Mouse (Mus musculus) myocyte (in vitro differentiated cells): ENCODE data around the gene Foxc2. TPM values are rescaled to one million over a fixed set of nuclear protein-coding genes. Genes with fewer than 3 reads are reported as not detected.

ENCODE experiments used
- H3K27me3 ChIP-seq: one replicate; pipeline ENCODE4 v1.6.1; 2011; ENCODE audit not compliant: control insufficient read depth, insufficient read depth, insufficient read length
- H3K36me3 ChIP-seq: one replicate; pipeline ENCODE4 v1.6.1; 2011; ENCODE audit not compliant: control insufficient read depth, insufficient read depth
- H3K4me2 ChIP-seq: one replicate; pipeline ENCODE4 v1.6.1; 2011; ENCODE audit warnings: low read depth, control low read depth
- H3K4me3 ChIP-seq: one replicate; pipeline ENCODE4 v1.5.1; 2011; ENCODE audit warnings: mild to moderate bottlenecking, control low read depth, moderate library complexity
- H3K79me2 ChIP-seq: one replicate; pipeline ENCODE4 v1.6.1; 2011; ENCODE audit not compliant: control insufficient read depth, insufficient read depth
- H3ac ChIP-seq: one replicate; pipeline ENCODE4 v1.6.1; 2011; ENCODE audit not compliant: control insufficient read depth, insufficient read length
- CEBPB ChIP-seq: IDR thresholded peaks from 2 replicates; pipeline ENCODE4 v1.6.1; 2011; ENCODE audit warnings: mild to moderate bottlenecking, moderate library complexity; ENCODE audit not compliant: poor library complexity, insufficient read depth, severe bottlenecking
- E2F4 ChIP-seq: IDR thresholded peaks from one replicate; pipeline ENCODE4 v1.6.1; 2011; ENCODE audit warnings: mild to moderate bottlenecking, control low read depth, moderate library complexity; ENCODE audit not compliant: insufficient read depth
- MAX ChIP-seq: IDR thresholded peaks from one replicate; pipeline ENCODE4 v1.6.1; 2011; ENCODE audit warnings: low read depth, mild to moderate bottlenecking, control low read depth
- MYOD1 ChIP-seq, 3 experiments: IDR thresholded peaks; one replicate each; pipeline ENCODE4 v1.6.1; 2011; ENCODE audit warnings: control low read depth in 2 of 3, low read depth in 2 of 3, mild to moderate bottlenecking in 2 of 3, moderate library complexity in 1 of 3; ENCODE audit not compliant: insufficient read length in 2 of 3, control insufficient read depth in 1 of 3
- MYOG ChIP-seq, 3 experiments: IDR thresholded peaks; one replicate each; pipeline ENCODE4 v1.6.1; 2011; ENCODE audit warnings: control low read depth in 2 of 3, low read depth in 2 of 3, mild to moderate bottlenecking in 2 of 3; ENCODE audit not compliant: insufficient read length in 2 of 3, control insufficient read depth in 1 of 3, insufficient read depth in 1 of 3
- POLR2A ChIP-seq: IDR thresholded peaks from one replicate; pipeline ENCODE4 v1.6.1; 2011; ENCODE audit warnings: low read depth, mild to moderate bottlenecking, control low read depth, moderate library complexity; ENCODE audit not compliant: insufficient read length
- POLR2AphosphoS2 ChIP-seq: IDR thresholded peaks from one replicate; pipeline ENCODE4 v1.6.1; 2011; ENCODE audit warnings: low read depth, control low read depth; ENCODE audit not compliant: insufficient read length
- REST ChIP-seq: IDR thresholded peaks from one replicate; pipeline ENCODE4 v1.6.1; 2011; ENCODE audit warnings: mild to moderate bottlenecking, control low read depth, moderate library complexity; ENCODE audit not compliant: insufficient read depth, insufficient read length
- SRF ChIP-seq: IDR thresholded peaks from one replicate; pipeline ENCODE4 v1.6.1; 2011; ENCODE audit warnings: low read depth; ENCODE audit not compliant: control insufficient read depth, insufficient read length
- TCF12 ChIP-seq: IDR thresholded peaks from one replicate; pipeline ENCODE4 v1.6.1; 2011; ENCODE audit warnings: mild to moderate bottlenecking, control low read depth; ENCODE audit not compliant: poor library complexity, insufficient read depth, severe bottlenecking
- TCF3 ChIP-seq: IDR thresholded peaks from one replicate; pipeline ENCODE4 v1.6.1; 2011; ENCODE audit warnings: low read depth, control low read depth; ENCODE audit not compliant: insufficient read length
- USF1 ChIP-seq: IDR thresholded peaks from one replicate; pipeline ENCODE4 v1.6.1; 2011; ENCODE audit warnings: low read depth, mild to moderate bottlenecking, control low read depth, moderate library complexity
- polyA plus RNA-seq: library from polyadenylated mRNA; unstranded; fragments of >200 nt; fragmentation: generic; extraction: Trizol; gene quantifications from one replicate; pipeline ENCODE4 v1.2.1, GENCODE M21; 2012; ENCODE audit warnings: missing spikeins

Gene Foxc2
- polyA plus RNA-seq, 1 experiment: 7.3 TPM

GRCm38 (mm10) chr8:121156990-121157491 lies 41.1 kb downstream of the Foxc2 start:
- Histone ChIP-seq H3K36me3 (no peaks in the 10 kb centered on the region), H3K4me2 (no peak overlapping the region), H3ac (no peak overlapping the region), H3K79me2 (no peaks in the 10 kb centered on the region), H3K27me3 (no peaks in the 10 kb centered on the region), H3K4me3 (no peak overlapping the region)
- no peak for TF ChIP-seq MYOG (IDR thresholded peaks at IDR 0.05; ENCODE audit: control insufficient read depth in 1 of 3, insufficient read depth in 1 of 3, insufficient read length in 2 of 3, low read depth in 2 of 3)
- no peak for TF ChIP-seq E2F4
- no peak for TF ChIP-seq TCF3
- TF ChIP-seq USF1: no peak
- TF ChIP-seq MAX: no peak
- TF ChIP-seq CEBPB: no peak
- no peak for TF ChIP-seq SRF
- TF ChIP-seq POLR2AphosphoS2: no peak

DNA sequence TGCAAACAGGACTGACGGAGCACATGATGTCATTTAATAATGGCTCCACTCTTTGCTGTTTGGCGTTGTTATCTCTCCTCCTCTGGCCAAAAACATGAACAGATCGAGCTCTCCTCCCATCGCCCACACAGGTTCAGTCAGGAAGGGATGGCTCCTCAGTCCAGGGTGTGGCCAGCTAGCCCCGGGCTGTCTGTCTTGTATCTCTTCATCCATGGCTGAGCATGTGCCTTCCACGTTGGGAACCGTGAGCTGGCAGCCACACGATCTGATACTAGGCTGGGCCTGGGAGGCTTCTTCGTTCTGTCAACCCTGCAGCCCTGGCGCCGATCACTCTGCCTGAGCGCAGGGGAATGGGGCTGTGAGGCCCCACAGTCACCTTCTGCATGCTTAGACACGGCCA lies 42.8 kb downstream of the Foxc2 start:
- H3K4me2 ChIP-seq: no peak overlapping the region
- no peak for TF ChIP-seq MYOG (IDR thresholded peaks at IDR 0.05; ENCODE audit: control insufficient read depth in 1 of 3, insufficient read depth in 1 of 3, insufficient read length in 2 of 3, low read depth in 2 of 3)
- no peak for TF ChIP-seq MAX
- no peak for TF ChIP-seq E2F4
- no peak for TF ChIP-seq REST
- no peak for TF ChIP-seq MYOD1 (IDR thresholded peaks at IDR 0.05; ENCODE audit: control insufficient read depth in 1 of 3, insufficient read length in 2 of 3, low read depth in 2 of 3)
- TF ChIP-seq TCF12: no peak
- TF ChIP-seq CEBPB: no peak
- TF ChIP-seq POLR2AphosphoS2: no peak
- TF ChIP-seq TCF3: no peak
- no peak for TF ChIP-seq SRF
- no peak for TF ChIP-seq POLR2A
- TF ChIP-seq USF1: no peak
- no peak overlapping the region for H3K4me3 ChIP-seq
- H3ac ChIP-seq: no peak overlapping the region
- H3K27me3 ChIP-seq: no peaks in the 10 kb centered on the region
- H3K36me3 ChIP-seq: no peaks in the 10 kb centered on the region
- no peaks in the 10 kb centered on the region for H3K79me2 ChIP-seq

DNA sequence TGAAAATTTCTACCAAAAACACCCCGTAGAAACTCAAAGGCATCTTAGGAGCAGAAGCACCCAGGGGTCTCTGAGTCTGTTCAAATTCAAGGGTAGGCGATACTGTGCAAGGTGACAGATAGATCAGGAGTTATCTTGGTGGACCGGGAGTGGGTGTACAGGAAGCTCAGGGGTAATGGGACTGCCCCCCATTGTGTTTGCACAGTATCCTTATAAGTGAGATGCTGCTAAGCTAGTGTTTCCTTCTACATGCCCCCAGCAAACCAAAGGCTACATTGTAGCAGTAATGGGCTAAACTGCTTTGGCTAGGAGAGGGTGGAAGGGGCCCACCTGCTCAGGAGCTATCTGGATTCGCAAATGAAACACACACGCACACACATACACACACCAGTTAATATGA lies 45.5 kb downstream of the Foxc2 start:
- no peak for TF ChIP-seq POLR2A
- no peak for TF ChIP-seq USF1
- TF ChIP-seq TCF12: no peak
- TF ChIP-seq SRF: no peak
- TF ChIP-seq CEBPB: no peak
- no peak for TF ChIP-seq REST
- no peak for TF ChIP-seq POLR2AphosphoS2
- TF ChIP-seq MAX: no peak
- no peaks in the 10 kb centered on the region for H3K79me2 ChIP-seq
- H3K36me3 ChIP-seq: no peaks in the 10 kb centered on the region
- no peak overlapping the region for H3ac ChIP-seq
- no peaks in the 10 kb centered on the region for H3K27me3 ChIP-seq
- no peak overlapping the region for H3K4me2 ChIP-seq
- H3K4me3 ChIP-seq: no peak overlapping the region

DNA sequence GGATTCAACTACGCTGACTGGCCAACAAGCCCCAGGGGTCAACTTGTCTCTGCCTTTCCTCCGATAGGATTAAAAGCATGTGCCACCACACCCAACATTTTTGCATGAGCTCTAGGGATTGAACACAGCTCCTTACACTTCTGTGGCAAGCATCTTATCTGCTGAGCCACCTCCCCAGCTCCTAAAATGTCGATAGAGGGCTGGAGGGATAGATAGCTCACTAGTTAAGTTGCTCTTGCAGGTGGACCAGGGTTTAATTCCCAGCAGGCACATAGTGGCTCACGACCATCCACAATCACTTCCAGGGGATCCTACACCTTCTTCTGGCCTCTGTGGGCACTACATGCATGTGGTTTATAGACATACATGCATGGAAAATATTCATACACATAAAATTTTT lies 46.4 kb downstream of the Foxc2 start:
- H3ac ChIP-seq: no peak overlapping the region
- no peaks in the 10 kb centered on the region for H3K79me2 ChIP-seq
- H3K36me3 ChIP-seq: no peaks in the 10 kb centered on the region
- H3K4me2 ChIP-seq: no peak overlapping the region
- no peak overlapping the region for H3K4me3 ChIP-seq
- TF ChIP-seq TCF3: no peak
- no peaks in the 10 kb centered on the region for H3K27me3 ChIP-seq

- no peak for TF ChIP-seq CEBPB
- H3ac ChIP-seq: no peak overlapping the region
- no peak overlapping the region for H3K4me3 ChIP-seq
- no peaks in the 10 kb centered on the region for H3K27me3 ChIP-seq
- no peaks in the 10 kb centered on the region for H3K79me2 ChIP-seq
- no peak overlapping the region for H3K4me2 ChIP-seq
- H3K36me3 ChIP-seq: no peaks in the 10 kb centered on the region
These were observed 47.1 kb downstream of the Foxc2 start for GRCm38 (mm10) chr8:121162906-121163695.
